Comparison of ENCODE assay signal across 7 mouse cellular contexts in genomic region chr10:40883644-40884278, GRCm38 (mm10). TPM values are rescaled to one million over a fixed set of nuclear protein-coding genes. Genes with fewer than 3 reads are reported as not detected.
DNase-seq lines count a peak whose midpoint lies in the region; ATAC-seq lines count a peak whose summit lies in the region.

No protein-coding gene starts in this region.

- peaks cover 20% of the 10 kb centered on the region for H3K27me3 ChIP-seq in megakaryocyte, embryonic 14.5 days (replicated peaks)
- H3K27me3 ChIP-seq in heart, embryonic 14.5 days (ENCODE audit: control insufficient read depth, insufficient read depth, low read length): no peaks in the 10 kb centered on the region
- H3K27me3 ChIP-seq in liver, embryonic 16.5 days (ENCODE audit: control insufficient read depth, insufficient read depth, low read depth, low read length): peaks cover 20% of the 10 kb centered on the region

- H3K4me3 ChIP-seq in megakaryocyte, embryonic 14.5 days (replicated peaks): peak overlapping the region; percentile 98
- peak overlapping the region; percentile 96 for H3K4me3 ChIP-seq in brown adipose tissue, adult 24 weeks (ENCODE audit: insufficient read depth, low read depth, low read length)
- H3K4me3 ChIP-seq in heart, embryonic 14.5 days (ENCODE audit: control insufficient read depth in 1 of 2, insufficient read depth in 1 of 2, low read depth in 1 of 2, low read length in 2 of 2): peak overlapping the region; percentile 72 to 88
- peak overlapping the region; percentile 70 for H3K4me3 ChIP-seq in liver, embryonic 16.5 days (ENCODE audit: low read depth, low read length)

- H3K4me1 ChIP-seq in megakaryocyte, embryonic 14.5 days: peaks cover 42% of the 10 kb centered on the region
- peaks cover 8% of the 10 kb centered on the region for H3K4me1 ChIP-seq in brown adipose tissue, adult 24 weeks (ENCODE audit: control insufficient read depth, insufficient read depth, insufficient read length, low read length)
- H3K4me1 ChIP-seq in heart, embryonic 14.5 days (ENCODE audit: control insufficient read depth in 2 of 2, insufficient read depth in 2 of 2, low read length in 2 of 2): peaks cover 8 to 29% of the 10 kb centered on the region in 2 experiments
- H3K4me1 ChIP-seq in liver, embryonic 16.5 days (ENCODE audit: control insufficient read depth, low read depth, low read length): peaks cover 21% of the 10 kb centered on the region

- H3K27ac ChIP-seq in brown adipose tissue, adult 24 weeks (replicated peaks; ENCODE audit: low read depth, low read length): no peak overlapping the region
- H3K27ac ChIP-seq in heart, embryonic 14.5 days (replicated peaks in 1 of 2; ENCODE audit: control insufficient read depth in 1 of 2, insufficient read depth in 1 of 2, low read depth in 2 of 2, low read length in 2 of 2): peak overlapping the region; percentile 88 to 90
- peak overlapping the region; percentile 37; the same call in 1 of the 2 replicates for H3K27ac ChIP-seq in liver, embryonic 16.5 days (ENCODE audit: low read length)

- no peak for DNase-seq in adrenal gland, adult 18-20 months (ENCODE audit: low spot score in 2 of 2)

- peak overlapping the region; percentile 93 for H3K4me2 ChIP-seq in heart, embryonic 14.5 days (ENCODE audit: low read length)
- H3K4me2 ChIP-seq in liver, embryonic 16.5 days (ENCODE audit: low read depth, low read length): peak overlapping the region; percentile 98

- no peak for ATAC-seq in megakaryocyte, adult 5-6 weeks (ENCODE audit: poor library complexity, severe bottlenecking)
- peak; percentile 88 for ATAC-seq in heart, embryonic 14.5 days (ENCODE audit: insufficient number of reproducible peaks, insufficient read depth, low FRiP score, low read depth)
- peak; percentile 57 for ATAC-seq in liver, embryonic 16.5 days (ENCODE audit: low read depth)
- ATAC-seq in megakaryocyte progenitor cell, adult 5-6 weeks (replicated peaks; ENCODE audit: poor library complexity): no peak

- under 1% methylated on average over 78 of the region's 87 CpGs for WGBS in heart, embryonic 14.5 days
- under 1% methylated on average over 64 of the region's 87 CpGs for WGBS in liver, embryonic 16.5 days (ENCODE audit: insufficient replicate concordance)

- H3K9me3 ChIP-seq in megakaryocyte, embryonic 14.5 days: no peaks in the 10 kb centered on the region
- H3K9me3 ChIP-seq in heart, embryonic 14.5 days (ENCODE audit: control insufficient read depth, low read length): no peaks in the 10 kb centered on the region
- H3K9me3 ChIP-seq in liver, embryonic 16.5 days (replicated peaks; ENCODE audit: control insufficient read depth, low read length): no peaks in the 10 kb centered on the region

- H3K36me3 ChIP-seq in megakaryocyte, embryonic 14.5 days (replicated peaks; ENCODE audit: low read length): peaks cover 15% of the 10 kb centered on the region
- H3K36me3 ChIP-seq in heart, embryonic 14.5 days (ENCODE audit: control insufficient read depth, insufficient read depth, low read length): peaks cover 4% of the 10 kb centered on the region; the same call in 1 of the 2 replicates
- no peaks in the 10 kb centered on the region for H3K36me3 ChIP-seq in liver, embryonic 16.5 days (ENCODE audit: control insufficient read depth, insufficient read depth)

- H3K9ac ChIP-seq in heart, embryonic 14.5 days (ENCODE audit: low read length): peak overlapping the region; percentile 81
- peak overlapping the region; percentile 62 for H3K9ac ChIP-seq in liver, embryonic 16.5 days (ENCODE audit: low read depth, low read length)

RNA-seq across cellular contexts. Expression of gene Wasf1, which starts 0.5 kb away (rescaled TPM):
- 1.5 TPM in 1 of 2 replicates, not detected in the other for polyA plus RNA-seq in megakaryocyte, embryonic 14.5 days (2012; ENCODE audit: insufficient read depth, low replicate concordance)
- 0.32 TPM in 1 of 2 replicates, not detected in the other for total RNA-seq in megakaryocyte, adult 5-6 weeks (2015)
- total RNA-seq in megakaryocyte, adult 5-6 weeks (2017): not detected in 2 replicates
- 0.40 TPM in 1 of 2 replicates, not detected in the other for polyA plus RNA-seq in brown adipose tissue, adult 24 weeks (2012; ENCODE audit: insufficient read depth, insufficient read length, missing spikeins)
- polyA plus RNA-seq in heart, embryonic 14.5 days (2014; fragmentation: Nextera tagmentation; extraction: Ambion mirVana): 10.7 and 12.1 TPM in 2 replicates
- 0.50 and 1.3 TPM in 2 replicates for polyA plus RNA-seq in liver, embryonic 16.5 days (2015; fragmentation: Nextera tagmentation; extraction: Ambion mirVana)
- total RNA-seq in megakaryocyte progenitor cell, adult 5-6 weeks (2015): 0.07 TPM in 1 of 2 replicates, not detected in the other
- total RNA-seq in megakaryocyte progenitor cell, adult 5-6 weeks (2017): not detected in 2 replicates
- total RNA-seq in adrenal gland, adult 18-20 months (2021): 1 to 10 TPM; 2.9 to 5.2 TPM

RNA-seq across cellular contexts. Expression of gene Cdc40, which starts 0.7 kb away (rescaled TPM):
- polyA plus RNA-seq in megakaryocyte, embryonic 14.5 days (2012; ENCODE audit: insufficient read depth, low replicate concordance): 0.47 and 3.7 TPM in 2 replicates
- total RNA-seq in megakaryocyte, adult 5-6 weeks (2015): 79.0 and 83.3 TPM in 2 replicates
- 37.7 and 39.5 TPM in 2 replicates for total RNA-seq in megakaryocyte, adult 5-6 weeks (2017)
- 12.2 and 13.7 TPM in 2 replicates for polyA plus RNA-seq in brown adipose tissue, adult 24 weeks (2012; ENCODE audit: insufficient read depth, insufficient read length, missing spikeins)
- polyA plus RNA-seq in heart, embryonic 14.5 days (2014; fragmentation: Nextera tagmentation; extraction: Ambion mirVana): 21.8 and 24.2 TPM in 2 replicates
- polyA plus RNA-seq in liver, embryonic 16.5 days (2015; fragmentation: Nextera tagmentation; extraction: Ambion mirVana): 13.3 and 14.2 TPM in 2 replicates
- total RNA-seq in megakaryocyte progenitor cell, adult 5-6 weeks (2015): 75.1 and 82.8 TPM in 2 replicates
- 28.3 and 37.4 TPM in 2 replicates for total RNA-seq in megakaryocyte progenitor cell, adult 5-6 weeks (2017)
- total RNA-seq in adrenal gland, adult 18-20 months (2021): 10 to 100 TPM; 20.6 to 23.3 TPM

Comparison
In these comparisons a context has a peak if more than half of its experiments do, and no peak if none do; other contexts are left out.
1. ATAC-seq: peak in heart, embryonic 14.5 days (single experiment) and liver, embryonic 16.5 days (single experiment); none in megakaryocyte, adult 5-6 weeks (single experiment) and megakaryocyte progenitor cell, adult 5-6 weeks (single experiment).
2. Peak in every context shown above with its lines, with median percentiles within 50 percentile points of each other: H3K4me3 ChIP-seq.